Mouse (Mus musculus): ENCODE measurements around the gene Iqck.
A peak's percentile ranks its signal among the peaks of the same experiment; 100 is the strongest.

The Iqck gene

DNA sequence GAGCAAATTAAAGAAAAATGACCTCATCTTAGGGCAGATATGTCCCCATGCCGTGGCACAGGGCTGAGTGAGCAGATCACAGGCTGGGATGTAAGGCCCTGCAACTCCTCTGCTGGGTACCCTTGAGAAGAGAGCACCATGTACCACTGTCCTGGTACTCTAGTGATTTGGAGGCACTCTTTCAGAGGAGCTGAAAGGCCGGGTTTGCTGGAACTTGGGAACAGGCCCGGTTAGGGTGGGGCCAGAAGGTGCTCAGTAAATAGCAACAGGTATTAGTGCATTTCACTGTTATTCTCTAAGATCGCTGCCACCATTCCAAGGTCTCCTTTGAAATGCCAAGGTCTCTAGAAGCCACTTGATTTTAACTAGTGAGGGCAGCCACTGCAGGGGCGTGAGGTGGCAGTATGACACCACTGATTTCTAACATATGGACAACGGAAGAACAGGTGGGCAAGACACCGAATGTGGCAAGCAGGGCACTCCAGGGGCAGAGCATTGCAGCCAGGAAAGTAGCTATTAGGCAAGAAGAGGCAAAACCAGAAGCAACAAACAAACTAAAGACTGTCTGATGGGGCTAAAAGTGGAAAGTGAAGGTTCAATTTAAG is 59.1 kb downstream of the Iqck start:
- no peak for DNase-seq

DNA sequence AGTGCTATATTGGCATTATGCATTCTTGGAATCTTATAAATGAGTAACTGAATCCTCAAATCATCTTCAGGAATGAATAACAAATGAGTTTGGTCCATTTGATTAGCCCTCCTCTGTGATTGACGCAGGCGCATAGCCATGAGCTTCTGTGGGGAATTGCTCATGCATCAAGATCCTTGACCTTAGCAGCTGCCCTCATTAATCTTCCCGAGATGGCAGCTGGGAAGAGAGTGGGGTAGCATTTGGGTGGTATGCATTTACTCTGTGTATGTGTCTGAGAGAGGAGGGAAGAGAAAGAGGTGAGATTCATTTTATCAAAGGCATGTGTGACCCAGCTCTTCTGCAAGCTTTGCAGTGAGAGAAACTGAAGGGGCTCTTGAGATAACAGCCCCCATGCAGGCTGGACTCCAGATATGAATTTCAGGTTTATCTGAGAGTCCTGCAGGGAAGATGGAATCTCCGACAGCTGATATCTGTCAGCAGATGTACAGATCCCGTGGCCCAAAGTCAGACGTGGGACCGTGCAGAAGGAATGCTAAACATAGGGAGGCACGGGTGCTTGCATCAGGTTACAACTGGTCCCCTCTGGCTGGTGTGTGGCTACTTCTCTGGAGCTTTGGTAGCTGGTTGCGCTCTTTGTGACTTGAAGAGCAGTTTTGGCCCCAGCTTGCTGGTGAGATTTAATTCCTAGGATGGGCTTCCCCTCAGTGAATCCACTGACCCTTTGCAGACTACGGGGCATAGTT is 63.9 kb downstream of the Iqck start:
- no peak for DNase-seq

DNA sequence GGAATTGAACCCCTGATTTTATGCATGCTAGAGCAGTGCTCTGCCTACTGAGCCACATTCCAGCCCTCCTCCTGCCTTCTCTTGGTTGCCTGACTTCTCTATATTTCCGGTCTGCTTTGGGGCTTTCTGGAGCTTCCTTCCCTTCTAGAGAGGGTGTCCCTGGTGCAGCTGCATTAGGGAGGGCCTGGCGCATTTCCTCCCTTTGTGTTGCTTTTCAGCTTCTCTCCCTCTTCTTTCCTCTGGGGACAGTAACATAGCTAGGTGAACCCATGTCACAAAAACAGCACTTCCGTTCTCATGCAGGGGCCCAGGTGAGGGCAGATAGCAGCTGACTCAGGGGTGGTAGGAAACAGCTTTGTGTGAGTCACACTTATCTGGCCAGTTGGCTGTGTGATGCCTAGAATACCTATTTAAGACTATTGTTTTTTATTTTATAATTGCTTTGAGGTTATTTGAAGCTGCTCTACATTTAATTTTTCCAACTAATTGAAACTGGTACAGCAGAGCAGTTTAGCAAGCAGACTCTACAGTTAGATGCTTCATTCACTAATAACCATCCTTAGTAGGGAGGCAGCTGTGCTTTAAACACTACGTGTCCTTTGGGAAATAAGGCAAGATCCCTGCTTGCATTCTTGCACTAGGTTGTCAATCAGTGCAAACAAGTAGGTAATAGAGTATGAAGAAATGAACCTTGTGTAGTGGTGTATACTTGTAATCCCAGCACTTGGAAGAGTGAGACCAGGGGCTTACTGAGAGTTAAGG is 67.1 kb downstream of the Iqck start:
- DNase-seq: no peak

DNA sequence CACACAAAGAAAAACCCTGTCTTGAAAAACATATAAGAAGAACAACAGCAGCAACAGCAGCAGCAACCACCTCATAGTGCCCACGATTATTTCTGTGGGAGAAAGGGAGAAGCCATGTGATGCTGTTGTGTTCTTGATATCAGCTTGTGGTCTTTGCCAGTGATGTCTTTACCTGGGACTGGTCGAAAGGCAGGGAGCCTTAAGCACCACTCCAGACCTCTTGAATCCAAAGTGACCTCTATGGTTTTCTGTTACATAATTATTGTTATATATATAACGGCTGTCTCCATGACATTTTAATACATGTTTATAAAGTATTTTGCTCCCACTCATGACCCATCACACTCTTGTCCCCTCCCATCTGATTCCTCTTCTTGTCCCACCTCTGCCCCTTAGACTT is 70.0 kb downstream of the Iqck start:
- no peak for DNase-seq

DNA sequence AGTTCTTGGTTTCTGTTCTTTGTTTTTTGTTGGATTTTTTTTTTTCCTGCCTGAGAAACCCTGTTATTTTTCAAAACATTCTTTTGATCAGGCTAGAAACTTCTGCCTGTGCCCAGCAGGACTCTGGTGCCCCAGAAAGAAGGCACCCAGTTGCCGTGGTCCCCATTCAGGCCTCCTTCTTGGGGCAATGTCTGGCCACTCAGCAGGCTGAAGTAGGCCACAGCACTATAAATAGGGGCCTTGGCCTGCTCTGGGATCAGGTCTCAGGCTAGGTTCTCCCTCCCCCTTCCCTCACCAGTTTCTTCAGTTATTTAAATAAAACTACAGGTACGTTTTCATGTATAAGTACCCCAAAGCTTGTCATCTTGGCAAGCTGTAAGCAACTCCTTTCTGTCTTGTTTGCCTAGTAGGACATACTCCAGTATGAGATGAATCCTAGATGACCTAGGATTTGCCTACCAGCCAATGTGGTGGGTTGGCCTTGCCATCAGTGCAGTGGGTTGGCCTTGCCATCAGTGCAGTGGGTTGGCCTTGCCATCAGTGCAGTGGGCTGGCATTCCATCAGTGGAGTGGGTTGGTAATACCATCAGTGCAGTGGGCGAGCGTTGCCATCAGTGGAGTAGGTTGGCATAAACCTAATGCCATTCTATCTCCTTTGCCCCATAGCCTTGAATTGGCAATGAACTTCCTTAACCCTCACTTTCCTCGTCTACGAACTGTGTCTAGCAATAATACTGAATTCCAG is 71.1 kb downstream of the Iqck start:
- peak; percentile 53 for DNase-seq

DNA sequence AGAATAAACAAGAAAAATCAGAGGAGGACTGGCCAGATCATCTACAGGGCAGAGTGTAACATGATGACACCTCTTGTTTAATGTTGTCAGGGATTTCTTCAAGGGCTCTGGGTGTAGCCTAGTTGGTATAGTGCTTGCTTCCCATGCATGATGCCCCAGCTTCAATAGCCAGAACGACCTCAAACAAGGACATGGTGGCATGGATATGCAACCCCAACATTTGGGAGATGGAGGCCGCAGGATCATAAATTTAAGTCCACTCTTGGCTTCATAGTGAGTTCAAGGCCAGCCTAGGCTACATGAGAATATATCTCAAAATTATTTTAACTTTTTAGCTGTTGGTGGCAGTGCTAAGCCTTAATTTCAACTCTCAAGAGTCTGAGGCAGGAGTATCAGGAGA is 71.7 kb downstream of the Iqck start:
- DNase-seq: no peak

DNA sequence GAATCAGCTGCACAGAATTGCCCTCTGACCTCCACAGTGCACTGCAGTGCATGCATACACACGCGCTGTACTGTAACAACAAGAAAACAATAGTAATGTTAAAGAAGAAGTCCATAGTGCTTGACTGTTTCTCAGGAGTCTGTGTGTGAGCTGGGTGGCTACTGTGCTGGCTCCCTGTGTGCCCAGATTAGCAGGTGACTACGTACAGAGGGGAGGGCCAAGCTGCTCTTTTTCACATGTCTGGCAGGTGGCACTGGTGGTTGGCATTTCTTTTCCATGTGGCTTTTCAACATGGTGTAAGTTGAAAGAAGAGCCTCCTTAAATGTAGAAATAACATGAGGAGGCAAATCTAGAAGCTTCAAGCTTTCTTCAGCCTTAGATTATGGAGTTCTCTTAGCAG is 72.8 kb downstream of the Iqck start:
- DNase-seq: no peak

DNA sequence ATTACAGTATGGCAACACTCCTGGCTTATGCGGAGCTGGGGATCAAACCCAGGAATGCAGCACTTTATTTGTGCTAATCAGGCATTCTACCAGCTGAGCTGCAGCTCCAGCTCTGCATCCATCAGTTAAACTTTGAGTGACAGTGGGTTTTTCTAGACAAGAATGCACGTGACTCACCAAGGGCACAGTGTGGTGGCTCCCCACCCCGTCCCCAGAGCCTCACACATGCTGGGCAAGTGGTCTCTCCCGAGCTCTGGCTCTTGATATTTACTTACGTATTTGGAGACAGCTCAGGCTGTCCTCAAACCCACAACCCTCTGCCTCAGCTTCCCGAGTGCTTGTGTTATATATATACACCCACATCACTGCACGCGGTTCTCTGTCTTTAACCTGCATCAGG is 73.4 kb downstream of the Iqck start:
- no peak for DNase-seq

DNA sequence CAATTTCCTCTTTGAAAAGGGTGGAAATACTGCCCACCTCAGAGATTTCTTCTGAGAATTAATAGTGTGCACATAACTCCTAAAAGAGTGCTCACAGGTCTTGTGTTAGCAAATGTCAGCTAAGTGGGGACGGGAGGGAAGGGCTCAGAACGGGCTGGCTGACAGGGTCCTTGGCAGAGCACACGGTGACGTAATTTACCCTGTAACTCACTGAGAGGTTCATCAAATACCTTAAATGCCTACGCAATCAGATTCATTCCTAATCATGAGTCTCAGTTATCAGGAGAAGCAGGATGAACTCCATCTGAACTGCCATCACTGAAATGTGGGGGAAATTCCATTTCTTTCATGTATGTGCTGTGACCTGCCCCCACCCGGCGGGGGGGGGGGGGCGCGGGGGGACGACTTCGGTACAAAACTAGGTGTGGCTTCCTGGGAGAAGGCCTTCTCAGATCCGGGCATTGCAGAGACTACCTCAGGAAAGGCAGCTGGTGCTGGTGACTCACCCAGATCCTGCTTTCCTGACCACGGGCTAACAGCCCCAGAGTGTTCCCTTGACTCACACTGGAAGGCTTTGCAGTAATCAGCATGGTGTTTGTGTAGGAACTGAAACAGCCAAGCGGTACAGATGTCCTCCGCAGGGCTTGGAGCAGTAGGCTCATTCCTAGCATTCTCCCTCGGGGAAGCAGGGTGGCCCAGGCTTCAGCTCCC is 74.2 kb downstream of the Iqck start:
- peak; percentile 68 for DNase-seq

DNA sequence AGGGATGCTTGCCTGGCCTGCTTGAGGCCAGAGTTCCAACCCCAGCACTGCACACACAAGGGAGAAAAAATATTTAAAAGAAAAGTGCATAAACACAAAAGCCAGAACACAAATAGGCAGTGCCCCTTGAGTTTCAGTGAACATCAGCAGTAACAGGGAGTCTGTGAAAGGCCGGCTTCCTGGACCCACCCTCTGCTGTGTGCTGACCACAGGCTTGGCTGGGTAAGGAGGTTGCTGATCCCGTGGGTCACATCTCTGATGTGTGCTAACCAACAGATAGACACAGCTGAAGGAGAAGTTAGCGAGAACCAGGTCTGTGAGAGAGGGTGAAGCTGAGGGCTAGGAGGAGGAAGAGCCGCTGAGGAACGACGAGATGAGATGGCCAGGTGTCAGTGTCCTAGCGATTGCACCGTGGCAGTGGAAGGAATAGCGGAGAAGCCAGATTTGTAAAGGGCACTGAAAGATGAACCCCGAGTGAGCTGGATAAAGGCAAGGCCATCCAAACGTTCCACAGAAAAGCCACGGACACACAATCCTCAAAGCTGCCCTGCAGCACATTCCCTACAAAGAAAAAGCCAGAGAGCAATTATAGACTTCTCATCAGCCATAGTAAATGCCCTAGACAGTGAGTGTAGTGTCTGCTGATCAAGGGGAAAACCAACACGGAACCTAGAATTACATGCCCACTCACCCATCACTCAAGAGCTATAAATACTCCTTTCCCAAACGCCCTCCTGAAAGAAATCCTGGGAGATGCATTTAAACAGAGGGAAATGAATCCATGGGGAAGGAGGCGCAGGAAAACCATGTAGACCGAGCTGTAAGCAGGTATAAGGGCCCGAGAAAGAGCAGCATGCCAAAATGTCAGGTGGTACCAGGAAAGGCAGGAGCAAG is 76.2 kb downstream of the Iqck start:
- no peak for DNase-seq

DNA sequence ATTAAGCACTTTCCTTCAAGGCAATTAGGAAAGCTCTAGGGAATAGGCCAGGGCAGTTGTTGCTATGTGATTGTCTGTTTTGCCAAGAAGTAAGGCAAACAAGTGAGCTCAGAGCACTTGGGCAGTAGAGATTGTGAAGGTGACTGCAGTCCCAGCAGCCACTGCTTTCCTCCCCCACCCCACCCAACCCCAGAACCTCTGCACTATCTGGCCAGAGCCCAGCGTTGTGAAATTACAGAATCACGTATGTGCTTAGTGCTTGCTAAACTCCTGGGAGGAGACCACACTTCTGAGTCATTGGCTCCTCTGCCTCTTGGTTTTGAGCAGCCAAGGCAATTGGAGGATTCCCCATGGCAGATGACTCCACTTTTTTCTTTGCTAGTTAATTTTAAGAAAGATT is 79.8 kb downstream of the Iqck start:
- DNase-seq: no peak

DNA sequence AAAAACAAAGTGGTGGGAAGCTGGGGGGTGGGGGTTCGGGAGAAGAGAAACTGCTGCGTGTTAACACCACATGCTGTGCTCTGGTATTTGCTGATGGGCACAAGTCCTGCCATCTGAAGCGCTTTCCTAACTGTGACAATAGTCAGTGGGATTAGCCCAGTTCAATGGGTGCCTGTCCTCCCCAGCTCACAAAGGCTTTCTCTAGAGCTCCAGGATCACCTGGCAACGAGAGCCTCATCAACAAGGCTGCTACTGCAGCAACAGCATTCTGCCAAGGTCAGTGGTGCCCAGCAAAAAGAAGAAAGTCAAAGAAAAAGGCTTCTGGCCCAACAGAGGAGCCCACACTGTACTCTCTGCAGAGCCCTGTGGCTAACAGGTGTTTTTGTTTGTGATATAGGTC is 81.3 kb downstream of the Iqck start:
- peak; percentile 42 for DNase-seq

DNA sequence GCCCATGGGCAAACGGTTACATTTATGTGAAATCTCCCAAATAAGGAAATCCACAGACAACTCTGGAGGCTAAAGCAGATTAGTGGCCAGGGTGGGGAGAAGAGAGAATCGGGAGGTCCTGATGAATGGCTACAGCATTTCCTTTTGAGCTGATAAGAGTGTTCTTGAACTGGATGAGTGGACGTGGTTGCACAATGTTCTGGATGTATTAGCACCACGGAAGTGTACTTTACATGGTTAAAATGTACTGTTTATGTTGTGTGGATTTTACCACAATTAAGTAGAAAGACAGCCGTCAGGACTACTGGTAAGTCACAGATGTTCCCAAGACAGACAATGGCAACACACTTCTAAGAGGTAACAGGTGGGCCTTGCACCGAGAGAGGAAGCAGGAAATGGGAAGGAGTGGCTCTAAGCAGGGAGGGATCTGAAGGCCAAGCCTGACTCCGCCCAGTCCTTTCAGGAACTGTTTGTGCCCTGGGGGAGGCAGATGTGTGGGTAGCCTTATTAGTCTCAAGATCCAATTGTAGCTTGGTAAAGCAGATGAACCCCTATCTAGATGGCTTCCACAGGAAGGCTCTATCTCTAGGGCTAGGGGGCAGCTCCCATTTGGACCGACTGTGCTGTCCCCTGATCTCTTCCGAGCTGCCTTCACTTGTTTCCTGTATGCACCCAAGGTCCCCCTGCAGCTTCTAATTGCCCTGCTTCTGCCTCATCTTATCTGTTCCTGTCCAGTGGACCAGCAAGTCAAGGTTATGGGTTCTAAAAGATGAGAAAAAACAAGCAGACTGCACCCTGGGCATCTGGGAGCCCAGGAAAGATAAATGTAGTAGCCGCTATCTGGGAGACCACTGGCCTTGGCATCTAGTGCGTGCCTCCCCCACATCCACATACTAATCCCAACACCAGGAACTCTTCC is 82.2 kb downstream of the Iqck start:
- no peak for DNase-seq

DNA sequence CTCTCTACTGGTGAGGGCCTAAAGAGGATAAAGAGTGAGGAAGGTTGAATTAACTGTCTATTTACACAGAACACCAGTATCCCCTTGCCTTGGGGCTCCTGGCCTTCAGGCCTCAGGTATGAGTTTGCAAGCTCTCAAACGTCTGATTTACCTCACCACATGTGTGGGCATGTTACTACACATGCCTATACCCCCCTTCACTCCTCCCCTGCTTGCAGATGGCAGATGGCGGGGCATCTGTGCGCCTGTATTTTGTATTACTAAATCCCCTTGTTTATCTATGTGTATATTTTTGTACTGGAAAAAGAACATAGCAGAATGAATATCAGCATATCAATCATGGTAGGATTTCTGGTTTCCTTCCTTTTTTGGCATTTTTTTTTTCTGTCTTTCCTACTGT is 86.7 kb downstream of the Iqck start:
- peak; percentile 81 for DNase-seq

DNA sequence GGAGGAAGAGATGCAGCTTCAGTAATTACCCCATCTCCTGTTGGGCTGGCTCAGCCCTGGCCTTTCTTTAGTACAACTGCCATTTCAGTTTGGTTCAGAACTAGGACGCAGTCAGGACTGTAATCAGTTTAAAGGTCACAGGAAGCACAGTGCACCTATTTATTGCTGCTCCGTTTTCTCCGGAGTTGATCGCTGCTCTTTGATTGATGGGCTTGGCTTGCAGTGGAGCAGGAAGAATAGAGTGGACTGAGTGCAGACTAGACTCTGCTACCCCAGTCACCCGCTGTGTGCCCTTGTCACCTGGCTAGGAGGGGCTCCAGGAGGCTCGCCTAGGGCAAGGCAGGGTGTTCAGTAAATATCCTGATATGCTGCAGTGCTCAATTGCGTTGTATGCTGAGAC is 87.6 kb downstream of the Iqck start:
- no peak for DNase-seq

DNA sequence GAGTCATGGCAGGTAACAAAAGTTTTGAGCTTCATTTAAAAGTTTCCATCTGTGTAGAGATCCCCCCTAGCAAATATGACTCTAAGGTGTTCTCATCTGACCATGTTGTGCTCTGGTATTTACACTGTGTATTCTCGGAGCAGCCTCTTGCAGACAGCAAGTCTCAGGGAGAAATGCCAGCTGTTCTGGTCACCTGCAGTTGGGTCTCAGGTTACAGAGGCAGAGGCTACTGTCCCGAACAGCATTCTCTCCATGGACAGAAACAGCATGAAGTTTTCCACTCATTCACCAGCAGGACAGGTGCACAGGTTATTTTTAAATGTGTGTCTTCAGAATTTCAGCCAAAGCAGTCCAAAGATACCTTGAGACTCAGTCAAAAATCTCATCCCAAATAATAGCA is 89.3 kb downstream of the Iqck start:
- no peak for DNase-seq

DNA sequence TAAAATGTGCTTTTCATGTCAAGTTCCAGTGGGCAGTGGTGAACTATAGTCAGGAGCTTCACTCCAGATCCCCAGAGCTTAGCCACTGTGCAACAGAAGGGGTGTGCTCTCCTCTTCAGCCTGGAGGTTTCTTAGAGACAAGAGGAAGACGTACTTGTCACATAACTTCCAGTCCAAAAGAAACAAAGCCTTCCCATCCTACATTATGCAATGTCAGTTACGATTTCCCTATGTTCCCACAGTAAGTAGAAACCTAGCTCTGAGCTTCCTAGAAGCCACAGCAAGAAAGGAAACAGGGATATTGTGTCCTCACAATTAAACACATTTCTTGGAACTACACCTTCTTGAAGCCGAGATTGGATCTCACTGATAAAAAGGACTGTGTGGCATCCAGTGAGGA is 91.7 kb downstream of the Iqck start:
- no peak for DNase-seq

DNA sequence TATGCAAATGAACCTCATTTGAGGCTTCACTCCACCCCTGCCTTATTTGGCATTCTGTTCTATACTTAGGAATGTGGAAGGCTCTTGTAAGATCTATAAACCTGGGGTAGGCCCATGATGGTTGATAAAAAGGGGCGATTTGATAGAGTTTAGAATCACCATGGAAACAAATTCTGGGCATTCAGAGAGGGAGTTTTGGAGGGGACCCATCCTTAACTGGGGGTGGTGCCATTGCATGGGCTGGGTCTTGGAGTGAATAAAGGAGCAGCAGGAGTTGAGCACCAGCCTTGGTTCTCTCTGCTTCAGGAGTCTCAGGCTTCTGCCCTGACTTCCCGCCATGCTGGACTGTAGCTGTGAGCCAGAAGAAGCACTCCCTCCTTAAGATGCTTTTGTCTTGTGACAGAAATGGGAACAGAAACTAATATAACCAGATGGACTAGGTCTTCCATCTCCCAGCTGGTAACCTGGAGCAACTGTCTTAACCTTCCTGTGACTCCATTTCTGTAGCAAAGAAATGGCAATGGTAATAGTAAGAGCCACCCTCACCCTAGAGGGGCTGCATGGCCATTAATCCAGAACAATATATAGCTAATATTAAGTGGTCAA is 93.2 kb downstream of the Iqck start:
- DNase-seq: no peak

DNA sequence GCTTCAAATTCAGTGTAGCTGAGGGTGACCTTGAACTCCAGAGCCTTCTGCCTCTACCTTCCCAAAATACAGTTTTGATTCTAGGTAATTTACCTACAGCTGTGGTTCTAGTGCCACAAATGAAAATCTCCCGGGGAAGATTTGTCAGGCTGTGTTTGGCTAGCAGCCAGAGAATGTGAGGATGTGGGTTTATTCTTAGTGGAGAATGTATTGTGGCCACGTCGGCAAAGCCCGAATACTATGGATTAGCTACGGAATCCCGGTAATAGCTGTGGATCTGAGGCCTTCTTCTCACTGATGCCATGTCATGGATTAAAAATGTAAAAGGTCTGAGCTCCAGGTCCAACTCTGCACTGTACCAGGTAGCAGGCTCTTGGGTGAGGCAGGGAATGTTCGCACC is 94.2 kb downstream of the Iqck start:
- DNase-seq: no peak

DNA sequence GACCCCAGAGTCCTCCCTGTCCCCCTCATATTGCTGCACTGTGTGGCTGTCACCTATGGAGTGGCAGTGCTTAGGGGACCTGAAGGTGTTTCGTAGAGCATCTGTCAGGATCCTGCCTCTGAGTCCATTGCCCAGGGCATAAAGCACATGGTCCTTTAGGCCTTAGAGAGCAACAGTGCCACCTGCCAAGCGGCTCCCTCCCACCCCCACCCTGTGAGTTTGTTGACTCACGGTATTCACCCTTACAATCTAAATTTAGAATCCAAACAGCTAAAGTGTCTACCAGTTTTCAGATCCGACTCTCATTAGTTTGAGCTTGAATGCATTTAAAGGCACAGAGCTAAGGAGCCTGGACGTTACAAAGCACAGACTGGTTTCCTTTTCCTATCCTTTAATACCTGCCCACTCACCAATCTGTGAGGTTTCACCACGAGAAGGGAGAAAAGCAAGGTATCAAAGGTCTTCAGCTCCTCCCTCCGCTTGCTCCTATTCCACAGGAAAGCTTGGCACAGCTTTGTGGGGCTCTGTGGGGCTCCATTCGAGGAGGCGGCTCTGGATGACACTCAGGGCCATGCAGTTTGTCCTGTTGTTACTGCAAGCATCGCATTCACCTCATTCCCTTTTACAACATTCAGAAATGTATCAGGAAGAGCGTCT is 98.2 kb downstream of the Iqck start:
- DNase-seq: no peak

Measured in layer of hippocampus, adult 9-11 months (tissue).